Mouse (Mus musculus): ENCODE measurements around the gene Mark4.

DNA sequence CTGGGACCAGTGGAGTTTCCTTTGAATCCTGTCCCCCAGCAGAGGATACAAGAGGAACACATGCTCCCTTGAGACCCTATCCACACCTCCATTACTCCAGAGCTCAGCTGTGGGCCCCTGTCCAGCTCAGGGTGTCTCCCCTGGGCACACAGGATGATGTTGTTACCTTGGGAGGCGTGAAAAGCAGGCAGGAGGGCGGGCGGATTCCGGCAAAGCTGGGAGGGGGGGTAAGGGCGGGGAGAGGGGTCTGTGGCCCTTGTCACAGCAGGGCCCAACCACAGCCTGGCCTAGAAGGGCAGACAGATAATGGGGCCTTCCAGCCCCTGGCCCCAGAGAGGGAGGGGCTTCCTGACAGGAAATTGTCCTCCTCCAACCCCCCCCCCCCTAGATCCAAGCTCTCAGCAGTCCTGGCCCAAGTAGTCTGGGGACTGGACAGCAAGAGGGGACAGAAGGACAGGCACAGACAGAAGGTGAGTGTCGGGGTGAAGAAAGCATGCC is 4.3 kb upstream of the Mark4 start, which contains the start of gene Exoc3l2:
- TF ChIP-seq CTCF (IDR thresholded peaks at IDR 0.05; ENCODE audit: extremely low read depth, insufficient read depth, insufficient read length, insufficient replicate concordance) (no peak), POLR2A (IDR thresholded peaks at IDR 0.05; ENCODE audit: low read depth, low read length) (no peak)

Data from spleen, adult 2 months (tissue).